Mouse (Mus musculus): ENCODE results near the gene Lsr.

- TF ChIP-seq POLR2A (IDR thresholded peaks at IDR 0.05; ENCODE audit: low read depth, low read length): no peak
- no peak for TF ChIP-seq CTCF (IDR thresholded peaks at IDR 0.05; ENCODE audit: borderline replicate concordance, insufficient read depth, low read length)
Measured at GRCm38 (mm10) chr7:30924071-30924470, 49.2 kb downstream of the Lsr start.
